In the genomic region with DNA sequence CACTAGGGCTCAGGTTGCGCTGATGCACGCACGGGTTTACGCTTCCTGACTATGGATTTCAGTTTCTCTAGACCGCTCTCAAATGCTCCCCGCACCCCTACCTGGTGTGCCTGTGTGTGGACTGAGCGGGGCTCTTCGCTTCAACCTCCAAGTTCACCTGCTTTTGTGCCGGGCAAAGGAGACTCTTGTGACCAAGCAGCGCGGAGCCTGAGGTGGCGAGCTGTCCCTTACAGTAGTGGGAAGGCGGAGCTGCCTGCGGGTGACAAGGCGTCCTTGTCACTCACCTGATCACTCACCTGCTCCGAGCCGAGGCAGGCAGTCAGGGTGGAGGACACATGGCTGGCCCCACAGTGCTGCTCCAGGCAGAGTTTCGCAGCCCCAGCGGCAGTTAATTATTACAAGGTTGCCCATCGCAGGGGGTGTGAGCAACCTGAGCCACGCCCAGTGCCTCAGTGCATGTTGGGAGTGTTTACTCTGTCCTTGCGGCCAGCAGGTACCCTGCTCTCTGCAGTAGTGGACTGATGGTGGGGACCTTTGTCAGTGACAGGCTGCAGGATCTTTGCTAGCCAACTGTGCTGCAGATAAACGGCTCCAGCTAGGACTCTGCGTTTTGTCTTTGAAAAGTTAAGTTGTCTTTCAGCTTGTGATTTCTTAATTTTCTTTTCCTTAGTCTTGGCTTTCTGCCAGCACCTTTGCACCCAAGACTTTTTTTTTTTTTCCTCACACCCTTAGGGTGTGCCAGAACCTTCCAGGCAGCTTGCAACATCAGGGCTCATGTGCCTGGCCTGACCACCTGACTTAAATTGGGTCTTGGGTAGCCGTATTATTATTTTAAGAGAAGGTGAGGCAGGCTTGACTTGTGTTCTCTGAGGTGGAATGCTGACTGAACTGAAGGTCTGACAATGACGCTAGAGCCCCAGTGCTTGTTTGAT, we compare ENCODE assay signal across 8 mouse cellular contexts. TPM values are rescaled to one million over a fixed set of nuclear protein-coding genes. Genes with fewer than 3 reads are reported as not detected.
DNase-seq lines count a peak whose midpoint lies in the region; ATAC-seq and TF ChIP-seq lines count a peak whose summit lies in the region.

Gene Rassf6 (minus strand): TSS at position 372 of the 932 bp plus-strand sequence.

- no peaks in the 10 kb centered on the region for H3K4me1 ChIP-seq in bone marrow, adult 2 months (ENCODE audit: control insufficient read depth, insufficient read depth, low read length)
- H3K4me1 ChIP-seq in forebrain, embryonic 15.5 days, result peaks cover 8% of the 10 kb centered on the region
- no peaks in the 10 kb centered on the region for H3K4me1 ChIP-seq in kidney, postnatal 0 days (replicated peaks; ENCODE audit: insufficient read depth, low read length)

- H3K4me3 ChIP-seq in bone marrow, adult 2 months (replicated peaks; ENCODE audit: control insufficient read depth, low read depth, low read length), result peak within 1 kb of the TSS; percentile 55
- H3K4me3 ChIP-seq in forebrain, embryonic 15.5 days, result peak within 1 kb of the TSS; percentile 39
- peak within 1 kb of the TSS; percentile 40 for H3K4me3 ChIP-seq in kidney, postnatal 0 days (replicated peaks; ENCODE audit: low read depth, low read length)

- WGBS in bone marrow, adult 2 months, result 8% methylated on average over 26 of the region's 26 CpGs
- WGBS in forebrain, embryonic 15.5 days, result 10% methylated on average over 26 of the region's 26 CpGs
- 5% methylated on average over 26 of the region's 26 CpGs for WGBS in kidney, postnatal 0 days

- peak; percentile 38 for ATAC-seq in forebrain, embryonic 15.5 days (replicated peaks)
- peak; percentile 98 for ATAC-seq in kidney, postnatal 0 days (replicated peaks; ENCODE audit: low FRiP score, low read depth)

- TF ChIP-seq POLR2A in bone marrow, adult 2 months (IDR thresholded peaks at IDR 0.05; ENCODE audit: borderline replicate concordance, control insufficient read depth, low read depth, low read length), result no peak

- no peak within 1 kb of the TSS for H3K27ac ChIP-seq in bone marrow, adult 2 months (ENCODE audit: control insufficient read depth, insufficient read depth, low read depth, low read length, poor library complexity)
- H3K27ac ChIP-seq in forebrain, embryonic 15.5 days (replicated peaks), result no peak within 1 kb of the TSS
- peak within 1 kb of the TSS; percentile 79 for H3K27ac ChIP-seq in kidney, postnatal 0 days

- DNase-seq in cerebellum, adult 18-20 months, result peak; percentile 11 to 23
- no peak for DNase-seq in cerebellum, postnatal 4 days (ENCODE audit: low spot score in 2 of 2)
- DNase-seq in kidney, postnatal 0 days (ENCODE audit: low spot score), result peak; percentile 61
- DNase-seq in lung, postnatal 36 days, result peak; percentile 84
- DNase-seq in testis, postnatal 14 days (ENCODE audit: low spot score), result peak; percentile 32
- DNase-seq in layer of hippocampus, adult 9-10 months (ENCODE audit: low spot score), result no peak

- no peaks in the 10 kb centered on the region for H3K36me3 ChIP-seq in forebrain, embryonic 15.5 days
- H3K36me3 ChIP-seq in kidney, postnatal 0 days (ENCODE audit: insufficient read depth, low read length), result no peaks in the 10 kb centered on the region

- no peaks in the 10 kb centered on the region for H3K9me3 ChIP-seq in forebrain, embryonic 15.5 days
- no peaks in the 10 kb centered on the region for H3K9me3 ChIP-seq in kidney, postnatal 0 days (replicated peaks; ENCODE audit: low read length)

- no peaks in the 10 kb centered on the region for H3K27me3 ChIP-seq in forebrain, embryonic 15.5 days
- H3K27me3 ChIP-seq in kidney, postnatal 0 days (ENCODE audit: insufficient read depth, low read length), result no peaks in the 10 kb centered on the region

- peak within 1 kb of the TSS; percentile 38 for H3K9ac ChIP-seq in forebrain, embryonic 15.5 days (replicated peaks)
- peak within 1 kb of the TSS; percentile 55 for H3K9ac ChIP-seq in kidney, postnatal 0 days (ENCODE audit: low read depth, low read length)

- peak within 1 kb of the TSS; percentile 56 for H3K4me2 ChIP-seq in forebrain, embryonic 15.5 days (replicated peaks)
- H3K4me2 ChIP-seq in kidney, postnatal 0 days (ENCODE audit: low read length), result peak within 1 kb of the TSS; percentile 61

- no peak for TF ChIP-seq CTCF in bone marrow, adult 2 months (IDR thresholded peaks at IDR 0.05; ENCODE audit: control insufficient read depth, insufficient read depth, low read length)
- TF ChIP-seq CTCF in kidney, postnatal 0 days (IDR thresholded peaks at IDR 0.05; ENCODE audit: low read depth), result no peak

RNA-seq across cellular contexts. Expression of gene Rassf6, which starts in this region (rescaled TPM):
- polyA plus RNA-seq in bone marrow, adult 2 months (2011; ENCODE audit: insufficient read depth, insufficient read length, low replicate concordance, missing spikeins), result not detected in 2 replicates
- 0.14 and 0.43 TPM in 2 replicates for polyA plus RNA-seq in forebrain, embryonic 15.5 days (2015; fragmentation: Nextera tagmentation; extraction: Ambion mirVana)
- polyA plus RNA-seq in kidney, postnatal 0 days (2015; fragmentation: Nextera tagmentation; extraction: Ambion mirVana), result 27.8 and 31.6 TPM in 2 replicates

Comparison
In these comparisons a context has a peak if more than half of its experiments do, and no peak if none do; other contexts are left out.
1. RNA of gene Rassf6 (polyA plus RNA-seq): 27.8 to 31.6 TPM in kidney, postnatal 0 days; 0.14 to 0.43 TPM in forebrain, embryonic 15.5 days and not detected in bone marrow, adult 2 months; every median in the first group is over 10 times any median in the second.
2. DNase-seq: peak in cerebellum, adult 18-20 months (2 of 2), kidney, postnatal 0 days (single experiment), lung, postnatal 36 days (single experiment) and testis, postnatal 14 days (single experiment); none in cerebellum, postnatal 4 days (0 of 2) and layer of hippocampus, adult 9-10 months (single experiment).
3. Peak in ATAC-seq, H3K4me3 ChIP-seq, H3K9ac ChIP-seq and H3K4me2 ChIP-seq in forebrain, embryonic 15.5 days; RNA of the gene not detected or under 1 TPM.
4. Peak in every context shown above with its lines, with median percentiles within 50 percentile points of each other: H3K4me3 ChIP-seq.